Mouse (Mus musculus): ENCODE measurements around the gene Dpep2nb.

The Dpep2nb gene

GRCm38 (mm10) chr8:106006413-106006812, 638 bp upstream of the Dpep2nb start:
- 90% methylated on average over 4 of the region's 4 CpGs for WGBS

- WGBS, result 74% methylated on average over 8 of the region's 8 CpGs
Measured at GRCm38 (mm10) chr8:106004538-106005207, 1.1 kb downstream of the Dpep2nb start.

GRCm38 (mm10) chr8:106001908-106002307, 3.9 kb downstream of the Dpep2nb start:
- 86% methylated on average over 4 of the region's 4 CpGs for WGBS

- 87% methylated on average over 2 of the region's 2 CpGs for WGBS
Measured at GRCm38 (mm10) chr8:105998971-105999370, 6.8 kb downstream of the Dpep2nb start.

DNA sequence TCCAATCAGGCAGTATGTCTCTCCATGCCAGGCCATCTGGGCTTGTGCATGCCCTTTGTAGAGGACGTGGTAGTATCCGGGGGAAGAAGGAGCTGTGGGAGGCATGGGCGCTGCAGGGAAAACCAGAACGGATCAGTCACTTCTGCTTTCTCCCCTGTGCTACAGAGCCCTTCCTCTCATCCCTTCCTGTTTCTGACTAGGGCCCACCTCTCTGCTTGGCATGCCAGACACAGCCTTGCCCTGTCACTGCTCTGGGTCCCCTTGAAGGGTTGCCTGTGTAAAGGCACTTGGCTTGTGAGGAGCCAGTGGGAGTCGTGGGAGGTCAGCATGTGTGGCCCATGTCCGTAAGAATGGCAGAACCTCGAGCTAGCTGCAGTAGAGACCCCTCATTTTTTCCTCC, 9.4 kb downstream of the Dpep2nb start:
- 70% methylated on average over 7 of the region's 7 CpGs for WGBS

GRCm38 (mm10) chr8:105993226-105993625, 12.5 kb downstream of the Dpep2nb start:
- WGBS, result 67% methylated on average over 4 of the region's 4 CpGs

DNA sequence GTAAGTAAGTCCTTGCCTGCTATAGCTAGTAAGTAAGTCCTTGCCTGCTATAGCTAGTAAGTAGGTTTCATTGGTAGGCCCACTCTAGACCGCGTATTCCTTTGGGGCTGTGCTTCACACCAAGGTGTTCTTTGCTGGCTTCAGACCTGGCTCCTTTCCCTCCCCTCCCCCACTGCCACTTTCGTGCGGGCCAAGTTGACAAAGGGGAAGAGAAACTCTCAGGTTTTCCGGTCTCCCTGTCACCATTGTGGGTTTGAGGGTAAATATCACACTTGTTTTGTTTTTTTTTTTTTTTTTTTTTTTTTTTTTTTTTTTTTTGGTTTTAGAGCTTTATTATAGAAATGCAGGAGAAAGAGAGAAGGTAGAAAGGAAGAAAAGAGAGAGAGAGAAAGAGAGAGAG, 13.3 kb downstream of the Dpep2nb start:
- WGBS, result 72% methylated on average over 5 of the region's 5 CpGs

GRCm38 (mm10) chr8:105991546-105991945, 14.2 kb downstream of the Dpep2nb start:
- WGBS, result 91% methylated on average over 2 of the region's 2 CpGs

DNA sequence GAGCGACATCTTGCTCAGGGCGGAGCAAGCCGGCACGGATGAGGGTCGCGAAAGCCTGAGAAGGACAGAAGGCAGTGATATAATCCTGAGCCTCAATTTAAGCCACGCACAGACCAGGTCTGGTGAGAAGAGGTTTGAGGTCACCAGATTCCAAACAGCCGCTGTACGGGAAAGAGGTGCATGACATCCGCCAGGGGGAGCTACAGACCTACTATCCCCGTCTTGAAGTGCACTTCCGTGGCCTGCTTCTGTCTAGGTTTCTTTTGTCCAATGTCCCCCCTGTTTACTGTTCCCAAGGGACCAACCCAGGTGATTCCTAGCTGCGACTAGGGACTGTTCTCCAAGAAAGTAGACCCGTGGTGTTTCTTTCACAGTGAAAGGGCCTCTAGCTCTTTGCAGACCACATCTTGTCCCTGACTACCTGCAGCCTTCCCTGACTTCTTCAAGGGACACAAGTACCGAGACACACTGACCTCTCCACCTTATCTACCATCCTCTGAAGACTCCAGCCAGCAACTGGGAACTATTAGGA, 14.9 kb downstream of the Dpep2nb start, which contains the start of gene Dus2:
Gene Dus2, plus strand, starts transcription at position 482 of the 532 bp plus-strand sequence.
- 16% methylated on average over 15 of the region's 15 CpGs for WGBS

GRCm38 (mm10) chr8:105988546-105988945, 17.2 kb downstream of the Dpep2nb start:
- 83% methylated on average over 11 of the region's 11 CpGs for WGBS

DNA sequence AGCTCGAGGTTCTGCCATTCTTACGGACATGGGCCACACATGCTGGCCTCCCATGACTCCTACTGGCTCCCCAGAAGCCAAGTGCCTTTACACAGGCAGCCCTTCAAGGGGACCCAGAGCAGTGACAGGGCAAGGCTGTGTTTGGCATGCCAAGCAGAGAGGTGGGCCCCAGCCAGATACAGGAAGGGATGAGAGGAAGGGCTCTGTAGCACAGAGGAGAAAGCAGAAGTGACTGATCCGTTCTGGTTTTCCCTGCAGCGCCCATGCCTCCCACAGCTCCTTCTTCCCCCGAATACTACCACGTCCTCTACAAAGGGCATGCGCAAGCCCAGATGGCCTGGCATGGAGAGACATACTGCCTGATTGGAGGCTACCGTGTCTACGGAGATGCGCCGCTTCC, 22.4 kb downstream of the Dpep2nb start:
- WGBS, result 72% methylated on average over 11 of the region's 11 CpGs

DNA sequence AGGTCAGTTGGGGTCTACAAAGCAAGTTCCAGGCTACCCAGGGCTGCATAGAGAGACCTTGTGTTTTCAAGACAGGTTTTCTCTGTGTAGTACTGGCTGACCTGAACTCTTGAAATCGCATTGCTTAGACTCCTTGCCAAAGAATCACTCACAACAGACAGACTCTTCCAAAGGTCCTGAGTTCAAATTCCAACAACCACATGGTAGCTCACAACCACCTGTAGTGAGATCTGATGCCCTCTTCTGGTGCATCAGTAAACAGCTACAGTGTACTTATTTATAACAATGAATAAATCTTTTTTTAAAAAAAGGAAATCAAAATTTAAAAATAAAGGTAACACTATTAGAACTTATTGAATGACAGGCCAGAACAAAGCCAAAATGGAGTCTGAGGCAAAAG, 24.6 kb downstream of the Dpep2nb start:
- 92% methylated on average over 1 of the region's 1 CpGs for WGBS

DNA sequence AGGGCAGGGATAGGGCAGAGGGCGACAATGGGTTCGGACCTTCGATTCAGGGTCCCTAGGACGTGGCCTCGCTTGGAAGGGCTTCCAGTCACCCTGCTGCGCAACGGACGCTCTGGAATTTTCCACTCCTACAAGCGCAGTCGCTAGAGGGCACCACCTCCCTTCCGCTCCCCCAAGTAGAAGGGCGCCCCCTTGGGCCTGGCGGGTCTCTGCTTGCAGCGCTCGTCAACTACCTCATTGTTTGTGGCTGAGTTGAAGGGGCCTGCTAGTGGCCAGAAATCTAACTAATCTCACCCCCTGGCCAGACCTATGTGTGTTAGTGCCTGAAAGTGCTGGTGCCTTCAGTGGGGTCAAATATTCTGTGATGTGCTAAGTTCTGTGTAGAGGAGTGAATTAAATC, 26.4 kb downstream of the Dpep2nb start, which contains the start of gene Dpep3:
Gene Dpep3, minus strand, starts transcription at position 105 of the 400 bp plus-strand sequence.
- 89% methylated on average over 15 of the region's 15 CpGs for WGBS

GRCm38 (mm10) chr8:105975363-105975762, 30.4 kb downstream of the Dpep2nb start:
- WGBS, result 79% methylated on average over 7 of the region's 7 CpGs

DNA sequence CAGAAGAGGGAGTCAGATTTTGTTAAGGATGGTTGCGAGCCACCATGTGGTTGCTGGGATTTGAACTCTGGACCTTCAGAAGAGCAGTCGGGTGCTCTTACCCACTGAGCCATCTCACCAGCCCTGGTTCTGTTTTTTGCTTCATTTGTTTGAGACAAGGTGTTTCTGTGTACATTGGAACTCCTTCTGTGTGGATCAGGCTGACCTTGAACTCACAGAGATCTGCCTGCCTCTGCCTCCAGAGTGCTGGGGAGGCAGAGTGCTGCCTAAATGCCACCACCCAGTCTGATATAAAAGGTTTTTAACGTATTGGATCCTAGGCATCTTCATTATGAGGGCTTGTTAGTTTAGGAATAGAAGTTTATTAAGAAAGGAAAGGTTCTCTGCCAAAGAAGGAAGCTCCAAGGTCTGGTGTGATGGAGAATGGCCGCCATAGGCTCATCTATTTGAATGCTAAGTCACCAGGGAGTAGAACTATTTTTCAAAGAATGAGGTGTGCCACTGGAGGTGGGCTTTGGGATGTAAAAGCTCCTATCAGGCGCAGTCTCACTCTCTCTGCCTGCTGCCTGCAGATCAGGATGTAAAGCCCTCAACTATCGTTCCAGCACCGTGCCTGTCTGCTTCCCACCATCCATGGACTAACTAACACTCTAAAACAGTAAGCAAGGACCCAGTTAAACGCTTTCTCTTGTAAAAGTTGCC, 34.6 kb downstream of the Dpep2nb start:
- 79% methylated on average over 8 of the region's 8 CpGs for WGBS

GRCm38 (mm10) chr8:105969367-105969766, 36.4 kb downstream of the Dpep2nb start:
- WGBS, result 74% methylated on average over 1 of the region's 1 CpGs

- 16% methylated on average over 19 of the region's 19 CpGs for WGBS
Measured at GRCm38 (mm10) chr8:105966692-105967311, 39.0 kb downstream of the Dpep2nb start.

DNA sequence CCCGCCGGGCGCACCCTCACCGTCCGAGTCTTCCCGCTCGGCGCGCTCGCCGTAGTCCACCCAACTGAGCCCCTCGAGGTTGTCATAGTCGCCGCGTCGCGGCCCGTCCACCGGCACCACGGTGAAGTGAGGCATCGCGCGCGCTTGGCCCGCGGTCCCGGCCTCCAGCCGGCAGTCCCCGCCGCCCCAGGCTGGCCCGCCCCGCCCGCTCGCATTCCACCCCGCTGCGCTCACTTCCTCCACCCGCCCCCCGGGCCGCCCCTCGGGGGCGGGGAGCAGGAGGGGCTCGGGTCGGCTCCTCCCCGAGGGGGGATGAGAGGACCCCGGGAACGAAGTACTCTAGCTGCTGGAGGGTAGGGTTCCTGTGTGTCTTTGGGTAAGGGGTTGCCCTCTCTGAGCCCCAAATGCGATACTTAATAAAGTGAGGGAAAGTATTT, 39.9 kb downstream of the Dpep2nb start, which contains the start of gene Slc12a4:
Gene Slc12a4, minus strand, starts transcription at position 193 of the 437 bp plus-strand sequence.
- WGBS, result 1% methylated on average over 47 of the region's 47 CpGs

DNA sequence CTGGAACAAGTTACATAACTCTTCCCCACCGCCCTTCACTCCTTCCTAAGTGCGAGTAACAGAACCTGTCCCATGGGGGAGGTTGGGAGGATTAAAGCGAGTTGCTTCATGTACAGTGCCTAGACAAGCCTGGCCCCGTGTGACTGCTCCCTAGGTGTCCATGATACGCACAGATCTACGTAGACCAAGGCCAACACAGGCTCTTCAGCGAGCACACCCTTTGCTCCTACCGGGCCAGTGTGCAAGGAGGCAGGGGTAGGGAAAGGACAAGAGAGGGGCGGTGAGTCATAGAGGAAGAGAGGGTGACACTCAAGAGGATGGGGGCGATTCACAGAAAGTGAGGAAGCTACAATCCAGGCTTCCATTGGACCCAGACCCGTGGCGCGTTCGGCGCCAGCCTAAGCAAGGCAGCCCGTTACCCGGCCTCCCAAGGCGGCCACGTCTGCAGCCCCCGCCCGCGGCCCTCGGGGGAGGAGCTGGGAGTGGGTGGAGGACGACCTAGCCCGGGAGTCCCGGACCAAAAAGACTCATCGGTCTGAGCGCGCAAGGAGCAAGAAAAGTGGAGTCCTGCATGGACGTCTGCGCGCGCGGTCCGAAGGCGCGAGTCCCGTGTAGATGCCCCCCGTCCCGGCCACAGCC, 40.4 kb downstream of the Dpep2nb start:
- WGBS, result 8% methylated on average over 40 of the region's 40 CpGs

- 72% methylated on average over 12 of the region's 12 CpGs for WGBS
Measured at GRCm38 (mm10) chr8:105964506-105965265, 41.1 kb downstream of the Dpep2nb start.

GRCm38 (mm10) chr8:105961536-105961935, 44.2 kb downstream of the Dpep2nb start:
- WGBS, result 94% methylated on average over 10 of the region's 10 CpGs

All from cerebral cortex, adult 2 months (tissue).